Mouse (Mus musculus): ENCODE data around the gene Ift172.

Gene Ift172

GRCm38 (mm10) chr5:31257616-31258015 is 33.3 kb downstream of the Ift172 start:
- no peak for DNase-seq (ENCODE audit: low spot score)

- no peak for DNase-seq (ENCODE audit: low spot score)
These were observed 34.9 kb downstream of the Ift172 start for GRCm38 (mm10) chr5:31255971-31256370.

- DNase-seq (ENCODE audit: low spot score): no peak
These were observed 35.5 kb downstream of the Ift172 start for GRCm38 (mm10) chr5:31255381-31255780.

GRCm38 (mm10) chr5:31254901-31255300 is 36.0 kb downstream of the Ift172 start:
- no peak for DNase-seq (ENCODE audit: low spot score)

GRCm38 (mm10) chr5:31254452-31254851 is 36.5 kb downstream of the Ift172 start:
- DNase-seq (ENCODE audit: low spot score): no peak

- DNase-seq (ENCODE audit: low spot score): no peak
These were observed 37.1 kb downstream of the Ift172 start for GRCm38 (mm10) chr5:31253806-31254205.

GRCm38 (mm10) chr5:31252795-31253545 is 37.9 kb downstream of the Ift172 start:
- no peak for DNase-seq (ENCODE audit: low spot score)

- DNase-seq (ENCODE audit: low spot score): peak; percentile 10
These were observed 38.8 kb downstream of the Ift172 start for GRCm38 (mm10) chr5:31252151-31252550.

GRCm38 (mm10) chr5:31251541-31252101 is 39.3 kb downstream of the Ift172 start, which contains the start of gene Krtcap3:
Gene Krtcap3, plus strand, starts transcription at chr5:31251691.
- peak; percentile 78 for DNase-seq (ENCODE audit: low spot score)

- no peak for DNase-seq (ENCODE audit: low spot score)
These were observed 40.2 kb downstream of the Ift172 start for GRCm38 (mm10) chr5:31250716-31251115.

GRCm38 (mm10) chr5:31242191-31242590 is 48.7 kb downstream of the Ift172 start:
- no peak for DNase-seq (ENCODE audit: low spot score)

- DNase-seq (ENCODE audit: low spot score): no peak
These were observed 49.3 kb downstream of the Ift172 start for GRCm38 (mm10) chr5:31241522-31242034.

GRCm38 (mm10) chr5:31240637-31241521 is 50.0 kb downstream of the Ift172 start, which contains the start of the genes Nrbp1 and Gm9970:
Gene Nrbp1, plus strand, starts transcription at chr5:31240864.
Gene Gm9970, minus strand, starts transcription at chr5:31241232.
- DNase-seq (ENCODE audit: low spot score): peak; percentile 94

- no peak for DNase-seq (ENCODE audit: low spot score)
These were observed 64.3 kb downstream of the Ift172 start for GRCm38 (mm10) chr5:31226641-31227040.

- no peak for DNase-seq (ENCODE audit: low spot score)
These were observed 68.2 kb downstream of the Ift172 start for GRCm38 (mm10) chr5:31222696-31223095.

- DNase-seq (ENCODE audit: low spot score): peak; percentile 44
These were observed 69.5 kb downstream of the Ift172 start for GRCm38 (mm10) chr5:31221304-31221945.

- DNase-seq (ENCODE audit: low spot score): peak; percentile 95
These were observed 70.2 kb downstream of the Ift172 start, which contains the start of gene Ppm1g for GRCm38 (mm10) chr5:31220448-31221303. Gene Ppm1g, minus strand, starts transcription at chr5:31220687.

- no peak for DNase-seq (ENCODE audit: low spot score)
These were observed 70.9 kb downstream of the Ift172 start for GRCm38 (mm10) chr5:31219911-31220447.

- DNase-seq (ENCODE audit: low spot score): no peak
These were observed 71.4 kb downstream of the Ift172 start for GRCm38 (mm10) chr5:31219474-31219873.

GRCm38 (mm10) chr5:31219070-31219469 is 71.8 kb downstream of the Ift172 start:
- DNase-seq (ENCODE audit: low spot score): no peak

Measured in yolk sac, embryonic 10.5 days (tissue).